Mouse (Mus musculus): ENCODE measurements around the gene Bola1. TPM values are rescaled to one million over a fixed set of nuclear protein-coding genes. Genes with fewer than 3 reads are reported as not detected.
"Not testable (repeated sequence)": the region's sequence is repeated elsewhere in the genome, so short reads cannot be mapped to it uniquely, and the experiment has no call there.

The Bola1 gene
- polyA plus RNA-seq, 1 experiment from 2014 or later = 65.2 TPM

DNA sequence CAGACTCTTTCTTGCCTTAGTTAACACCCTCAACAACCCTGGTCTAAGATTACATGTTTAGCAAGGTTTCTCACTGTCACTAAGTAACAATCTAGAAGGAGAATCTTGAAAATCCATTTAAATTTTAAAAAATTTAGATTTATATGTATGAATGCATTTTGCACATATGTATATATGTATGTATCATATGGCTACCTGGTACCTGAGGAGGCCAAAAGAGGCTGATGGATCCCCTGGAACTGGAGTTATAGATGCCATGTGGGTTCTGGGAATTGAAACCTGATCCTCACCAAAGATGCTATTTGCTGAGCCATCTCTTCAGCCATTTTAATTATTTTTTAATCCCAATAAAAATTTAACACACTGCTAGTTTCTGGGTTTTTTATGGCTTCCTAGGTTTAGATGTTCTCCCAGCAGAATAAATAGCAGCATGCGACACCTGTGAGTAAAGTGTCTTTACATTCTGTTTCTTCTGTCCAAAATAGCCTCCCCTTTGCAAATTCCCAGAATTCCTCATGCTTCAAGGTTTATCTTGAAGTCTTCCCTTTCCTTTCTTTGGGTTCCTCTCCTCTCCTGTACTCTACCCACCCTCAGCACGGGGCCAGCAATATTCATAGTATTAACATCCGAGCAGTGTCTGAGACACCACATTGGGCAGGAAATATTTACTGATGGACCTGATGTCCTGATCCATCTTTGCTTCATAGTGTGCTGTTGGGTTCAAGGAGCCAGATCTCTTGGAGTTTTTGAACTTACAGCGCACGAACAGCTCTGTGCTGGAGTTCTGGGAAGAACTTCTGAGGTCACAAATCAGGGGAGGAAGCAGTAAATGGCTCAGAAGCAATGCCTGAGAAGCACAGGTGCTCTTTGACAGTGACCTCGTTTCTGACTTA lies 28.9 kb upstream of the Bola1 start:
- H3K9me3 ChIP-seq (ENCODE audit: control insufficient read depth, low read length) = no peaks in the 10 kb centered on the region
- H3K27me3 ChIP-seq (replicated peaks; ENCODE audit: control insufficient read depth, insufficient read depth, low read length) = no peaks in the 10 kb centered on the region
- H3K4me1 ChIP-seq (ENCODE audit: control insufficient read depth, insufficient read depth, low read length) = peaks cover 23% of the 10 kb centered on the region
- peak overlapping the region; percentile 50 for H3K4me3 ChIP-seq (ENCODE audit: low read length)
- 0 out of 2 replicates have a peak overlapping the region, but pooled peaks have one; percentile 9 for H3K27ac ChIP-seq (ENCODE audit: low read length)
- 0 out of 2 replicates have a peak overlapping the region, but pooled peaks have one; percentile 37 for H3K9ac ChIP-seq (ENCODE audit: low read depth, low read length)
- WGBS = 34% methylated on average over 6 of the region's 6 CpGs
- H3K4me2 ChIP-seq (ENCODE audit: low read depth, low read length) = peak overlapping the region; percentile 56
- no peaks in the 10 kb centered on the region for H3K36me3 ChIP-seq (ENCODE audit: control insufficient read depth, insufficient read depth, low read length)
- ATAC-seq = no peak

DNA sequence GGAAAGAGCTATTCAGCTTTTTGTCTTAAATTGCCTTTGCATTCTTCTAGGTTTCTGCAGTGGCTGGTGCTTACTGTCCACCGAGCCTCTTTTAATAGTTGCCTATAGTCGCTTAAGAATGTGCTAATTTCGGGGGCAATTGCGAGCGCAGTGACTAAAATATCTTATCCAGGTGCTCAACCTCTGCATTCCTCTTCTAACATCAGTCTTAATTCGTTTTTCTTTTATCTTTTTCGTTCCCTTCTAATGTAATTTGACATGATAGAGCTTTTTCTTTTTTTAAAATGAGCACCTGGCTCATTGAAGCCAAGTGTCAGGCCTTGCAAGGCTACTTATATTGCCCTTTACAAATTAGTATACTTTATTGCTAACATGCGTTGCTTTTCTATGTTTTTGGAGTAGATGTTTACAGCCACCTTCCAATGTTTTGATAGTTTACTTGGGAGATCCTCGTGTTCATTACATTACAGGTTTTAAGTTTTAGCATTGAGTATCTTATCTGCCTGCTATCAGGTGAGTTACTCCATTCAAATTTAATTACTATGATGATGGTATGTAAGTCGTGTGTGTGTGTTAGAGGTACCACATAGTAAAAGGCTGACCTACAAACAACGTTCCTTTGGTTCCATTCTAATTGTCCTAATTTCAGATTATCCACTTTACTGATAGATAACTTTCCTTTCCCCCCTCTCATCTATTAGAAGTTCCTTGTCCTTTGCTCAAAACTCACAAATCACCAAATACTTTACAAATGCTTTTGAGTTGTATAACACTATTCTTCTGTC lies 28.0 kb upstream of the Bola1 start:
- no peaks in the 10 kb centered on the region for H3K9me3 ChIP-seq (ENCODE audit: control insufficient read depth, low read length)
- H3K36me3 ChIP-seq (ENCODE audit: control insufficient read depth, insufficient read depth, low read length) = no peaks in the 10 kb centered on the region
- peaks cover 23% of the 10 kb centered on the region for H3K4me1 ChIP-seq (ENCODE audit: control insufficient read depth, insufficient read depth, low read length)
- WGBS = 4% methylated on average over 11 of the region's 11 CpGs
- H3K4me2 ChIP-seq (ENCODE audit: low read depth, low read length) = peak overlapping the region; percentile 56
- H3K27me3 ChIP-seq (replicated peaks; ENCODE audit: control insufficient read depth, insufficient read depth, low read length) = no peaks in the 10 kb centered on the region
- peak overlapping the region; percentile 50 for H3K4me3 ChIP-seq (ENCODE audit: low read length)
- ATAC-seq = no peak
- H3K27ac ChIP-seq (ENCODE audit: low read length) = peak overlapping the region; percentile 50
- H3K9ac ChIP-seq (ENCODE audit: low read depth, low read length) = peak overlapping the region; percentile 62

DNA sequence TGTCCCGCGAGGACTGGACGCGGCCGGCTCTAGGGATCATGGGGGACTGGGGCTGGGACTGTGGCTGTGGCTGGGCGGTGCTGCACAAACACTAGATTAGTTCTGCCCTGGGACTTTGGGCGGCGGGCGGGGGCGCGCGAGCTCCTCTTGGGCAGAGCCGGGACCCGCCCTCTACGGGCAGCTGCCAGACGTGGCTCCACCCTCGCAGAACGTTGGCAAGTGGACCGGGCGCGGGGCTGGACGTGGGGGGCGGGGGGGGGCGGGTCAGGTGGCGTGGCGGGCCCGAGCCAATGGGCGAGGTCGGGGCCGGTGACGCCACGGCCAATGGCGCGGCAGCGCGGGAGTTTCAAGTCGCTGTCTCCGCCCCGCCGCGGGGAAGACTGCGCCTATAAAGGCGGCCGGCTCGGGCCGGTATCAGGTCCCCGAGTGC lies 26.9 kb upstream of the Bola1 start, which contains the start of gene Hist2h3c1:
Gene Hist2h3c1, plus strand, starts transcription at position 259 of the 430 bp plus-strand sequence.
- ATAC-seq = peak; percentile 92
- not testable (repeated sequence) for H3K36me3 ChIP-seq (ENCODE audit: control insufficient read depth, insufficient read depth, low read length); H3K9me3 ChIP-seq (ENCODE audit: control insufficient read depth, low read length); H3K27me3 ChIP-seq (replicated peaks; ENCODE audit: control insufficient read depth, insufficient read depth, low read length)
- peak within 1 kb of the TSS; percentile 50 for H3K4me3 ChIP-seq (ENCODE audit: low read length)
- H3K4me1 ChIP-seq (ENCODE audit: control insufficient read depth, insufficient read depth, low read length) = peaks cover 23% of the 10 kb centered on the region
- peak within 1 kb of the TSS; percentile 56 for H3K4me2 ChIP-seq (ENCODE audit: low read depth, low read length)
- peak within 1 kb of the TSS; percentile 50 for H3K27ac ChIP-seq (ENCODE audit: low read length)
- WGBS = 0% methylated on average over 6 of the region's 47 CpGs
- peak within 1 kb of the TSS; percentile 62 for H3K9ac ChIP-seq (ENCODE audit: low read depth, low read length)

DNA sequence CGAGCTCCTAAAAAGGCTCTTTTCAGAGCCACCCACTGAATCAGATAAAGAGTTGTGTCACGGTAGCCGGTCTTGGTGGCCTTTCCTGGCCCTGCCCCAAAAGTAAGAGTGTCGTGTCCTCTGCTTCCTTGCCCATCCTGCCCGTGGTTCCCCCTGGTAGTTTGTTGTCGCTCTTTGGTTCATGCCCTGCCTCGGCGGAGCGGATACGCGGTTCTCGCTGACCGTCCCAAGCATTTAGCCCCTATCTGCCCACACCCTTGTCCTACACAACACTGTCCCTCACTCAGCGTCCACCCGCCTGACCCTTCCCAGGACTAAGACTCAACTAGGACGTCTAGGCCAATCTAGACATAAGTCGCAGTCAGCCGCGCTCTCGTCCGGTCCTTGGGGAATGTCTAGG lies 26.5 kb upstream of the Bola1 start:
- not testable (repeated sequence) for H3K9ac ChIP-seq (ENCODE audit: low read depth, low read length); H3K4me2 ChIP-seq (ENCODE audit: low read depth, low read length); H3K27ac ChIP-seq (ENCODE audit: low read length); ATAC-seq; H3K27me3 ChIP-seq (replicated peaks; ENCODE audit: control insufficient read depth, insufficient read depth, low read length); H3K9me3 ChIP-seq (ENCODE audit: control insufficient read depth, low read length); H3K36me3 ChIP-seq (ENCODE audit: control insufficient read depth, insufficient read depth, low read length)
- WGBS = 1% methylated on average over 10 of the region's 21 CpGs
- Histone ChIP-seq H3K4me3 (ENCODE audit: low read length) (peak overlapping the region; percentile 38), H3K4me1 (ENCODE audit: control insufficient read depth, insufficient read depth, low read length) (peaks cover 23% of the 10 kb centered on the region)

DNA sequence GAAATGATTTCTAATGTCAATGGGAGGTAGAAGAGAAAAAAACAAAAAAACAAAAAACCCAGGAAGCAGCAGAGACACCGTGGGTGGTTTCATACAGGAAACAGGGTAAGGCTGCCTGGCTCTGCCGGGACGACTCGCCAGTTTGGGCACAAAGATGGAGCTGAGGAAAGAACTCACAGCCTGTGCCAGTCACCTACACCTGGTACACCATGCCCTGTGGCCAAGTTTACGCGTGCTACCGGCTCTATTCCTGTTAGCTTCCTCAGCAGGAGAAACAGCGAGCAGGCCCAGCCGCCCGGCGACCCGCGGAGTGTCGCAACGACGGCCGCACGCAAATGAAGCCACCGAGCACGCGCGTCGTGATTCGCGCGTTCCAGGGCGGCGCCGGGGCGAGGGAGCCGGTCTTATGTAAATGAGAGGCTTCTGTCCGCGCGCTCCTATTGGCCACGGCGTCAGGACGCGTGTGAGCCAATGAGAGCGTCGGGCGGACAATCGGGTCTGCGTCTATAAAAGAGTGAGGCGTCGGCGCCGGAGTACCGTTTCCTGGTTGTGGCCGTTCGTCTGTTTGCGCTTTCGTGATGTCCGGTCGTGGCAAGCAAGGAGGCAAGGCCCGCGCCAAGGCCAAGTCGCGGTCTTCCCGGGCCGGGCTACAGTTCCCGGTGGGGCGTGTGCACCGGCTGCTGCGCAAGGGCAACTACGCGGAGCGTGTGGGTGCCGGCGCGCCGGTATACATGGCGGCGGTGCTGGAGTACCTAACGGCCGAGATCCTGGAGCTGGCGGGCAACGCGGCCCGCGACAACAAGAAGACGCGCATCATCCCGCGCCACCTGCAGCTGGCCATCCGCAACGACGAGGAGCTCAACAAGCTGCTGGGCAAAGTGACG lies 25.7 kb upstream of the Bola1 start, which contains the start of gene Hist2h2aa1:
Gene Hist2h2aa1, plus strand, starts transcription at position 495 of the 884 bp plus-strand sequence.
- H3K4me2 ChIP-seq (ENCODE audit: low read depth, low read length) = peak within 1 kb of the TSS; percentile 40
- H3K9ac ChIP-seq (ENCODE audit: low read depth, low read length) = peak within 1 kb of the TSS; percentile 65
- H3K4me1 ChIP-seq (ENCODE audit: control insufficient read depth, insufficient read depth, low read length) = peaks cover 23% of the 10 kb centered on the region
- peak within 1 kb of the TSS; percentile 84 for H3K27ac ChIP-seq (ENCODE audit: low read length)
- not testable (repeated sequence) for H3K36me3 ChIP-seq (ENCODE audit: control insufficient read depth, insufficient read depth, low read length); H3K9me3 ChIP-seq (ENCODE audit: control insufficient read depth, low read length); H3K27me3 ChIP-seq (replicated peaks; ENCODE audit: control insufficient read depth, insufficient read depth, low read length)
- 0% methylated on average over 29 of the region's 88 CpGs for WGBS
- peak; percentile 85 for ATAC-seq
- H3K4me3 ChIP-seq (ENCODE audit: low read length) = peak within 1 kb of the TSS; percentile 41

DNA sequence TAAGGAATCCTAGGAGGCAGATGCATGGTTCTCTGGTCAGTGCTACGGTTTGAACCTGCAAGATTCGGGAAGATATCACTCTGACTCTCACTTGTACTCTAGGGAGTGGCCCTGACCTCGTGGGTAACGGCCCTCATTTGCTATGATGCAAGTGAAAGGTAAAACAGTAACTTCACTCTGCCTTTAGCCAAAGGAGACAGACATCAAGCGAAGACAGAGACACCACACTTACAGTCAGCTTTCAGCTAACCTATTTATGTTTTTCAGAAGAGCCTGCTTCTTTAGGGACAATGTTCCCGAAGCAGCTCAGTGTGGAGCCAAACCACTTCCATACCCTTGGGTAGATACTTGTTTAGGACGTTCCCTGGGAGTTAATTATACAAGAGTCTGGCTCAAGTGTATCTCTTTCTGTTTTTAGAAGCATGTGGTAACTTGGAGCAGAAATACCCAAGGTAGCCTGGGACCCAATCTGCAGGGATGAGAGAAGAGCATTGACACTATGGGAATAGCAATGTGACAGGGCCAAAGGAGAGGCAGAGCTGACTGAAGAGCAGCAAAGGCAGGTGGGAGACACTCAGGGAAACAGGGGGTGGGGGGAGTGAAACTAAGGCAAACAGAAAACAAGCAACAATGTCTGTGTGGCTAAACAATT lies 24.5 kb upstream of the Bola1 start:
- Histone ChIP-seq H3K9me3 (ENCODE audit: control insufficient read depth, low read length) (no peaks in the 10 kb centered on the region), H3K4me2 (ENCODE audit: low read depth, low read length) (peak overlapping the region; percentile 40), H3K4me1 (ENCODE audit: control insufficient read depth, insufficient read depth, low read length) (peaks cover 21% of the 10 kb centered on the region), H3K9ac (ENCODE audit: low read depth, low read length) (peak overlapping the region; percentile 65; the same call in 1 of the 2 replicates), H3K27ac (ENCODE audit: low read length) (peak overlapping the region; percentile 84), H3K36me3 (ENCODE audit: control insufficient read depth, insufficient read depth, low read length) (no peaks in the 10 kb centered on the region), H3K27me3 (replicated peaks; ENCODE audit: control insufficient read depth, insufficient read depth, low read length) (no peaks in the 10 kb centered on the region), H3K4me3 (ENCODE audit: low read length) (no peak overlapping the region)
- WGBS = 68% methylated on average over 7 of the region's 7 CpGs
- no peak for ATAC-seq

DNA sequence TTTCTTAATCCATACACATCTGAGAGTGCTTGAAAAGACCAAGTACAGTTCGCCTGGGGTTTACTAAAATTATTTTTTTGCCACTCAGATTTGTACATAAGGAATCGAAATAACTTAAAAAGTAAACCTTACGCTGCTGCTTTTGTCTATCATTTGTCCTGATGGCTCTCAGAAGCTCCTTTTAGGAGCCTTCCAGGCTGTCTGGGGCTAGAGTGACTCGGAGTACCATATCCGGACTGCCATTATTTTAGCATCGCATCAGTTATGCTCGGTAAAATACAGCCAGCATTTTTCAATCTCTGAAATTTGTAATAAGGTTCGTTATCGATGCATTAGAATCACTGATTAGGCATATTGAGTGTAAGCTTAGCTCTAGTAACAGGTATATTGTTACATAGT lies 21.3 kb upstream of the Bola1 start:
- peak overlapping the region; percentile 59 for H3K9ac ChIP-seq (ENCODE audit: low read depth, low read length)
- H3K4me2 ChIP-seq (ENCODE audit: low read depth, low read length) = peak overlapping the region; percentile 43
- H3K4me1 ChIP-seq (ENCODE audit: control insufficient read depth, insufficient read depth, low read length) = peaks cover 21% of the 10 kb centered on the region
- WGBS = 78% methylated on average over 9 of the region's 9 CpGs
- H3K27me3 ChIP-seq (replicated peaks; ENCODE audit: control insufficient read depth, insufficient read depth, low read length) = no peaks in the 10 kb centered on the region
- no peaks in the 10 kb centered on the region for H3K9me3 ChIP-seq (ENCODE audit: control insufficient read depth, low read length)
- H3K4me3 ChIP-seq (ENCODE audit: low read length) = no peak overlapping the region; the same call in 1 of the 2 replicates
- peak overlapping the region; percentile 84 for H3K27ac ChIP-seq (ENCODE audit: low read length)
- ATAC-seq = no peak
- H3K36me3 ChIP-seq (ENCODE audit: control insufficient read depth, insufficient read depth, low read length) = no peaks in the 10 kb centered on the region

DNA sequence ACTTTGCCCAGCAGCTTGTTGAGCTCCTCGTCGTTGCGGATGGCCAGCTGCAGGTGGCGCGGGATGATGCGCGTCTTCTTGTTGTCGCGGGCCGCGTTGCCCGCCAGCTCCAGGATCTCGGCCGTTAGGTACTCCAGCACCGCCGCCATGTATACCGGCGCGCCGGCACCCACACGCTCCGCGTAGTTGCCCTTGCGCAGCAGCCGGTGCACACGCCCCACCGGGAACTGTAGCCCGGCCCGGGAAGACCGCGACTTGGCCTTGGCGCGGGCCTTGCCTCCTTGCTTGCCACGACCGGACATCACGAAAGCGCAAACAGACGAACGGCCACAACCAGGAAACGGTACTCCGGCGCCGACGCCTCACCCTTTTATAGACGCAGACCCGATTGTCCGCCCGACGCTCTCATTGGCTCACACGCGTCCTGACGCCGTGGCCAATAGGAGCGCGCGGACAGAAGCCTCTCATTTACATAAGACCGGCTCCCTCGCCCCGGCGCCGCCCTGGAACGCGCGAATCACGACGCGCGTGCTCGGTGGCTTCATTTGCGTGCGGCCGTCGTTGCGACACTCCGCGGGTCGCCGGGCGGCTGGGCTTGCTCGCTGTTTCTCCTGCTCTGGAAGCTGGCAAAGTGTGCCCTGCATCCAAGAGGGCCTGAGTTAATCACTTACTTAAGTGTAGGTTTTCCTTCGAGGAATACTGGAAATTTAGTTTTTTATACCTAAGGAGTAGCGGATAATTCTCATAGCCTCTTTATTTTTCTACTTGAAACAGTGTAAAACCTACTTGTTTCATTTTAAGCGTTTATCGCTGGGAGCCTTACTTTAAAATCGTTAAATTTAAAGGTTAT lies 20.7 kb upstream of the Bola1 start, which contains the start of gene Hist2h2aa2:
Gene Hist2h2aa2, minus strand, starts transcription at position 328 of the 850 bp plus-strand sequence.
- H3K4me2 ChIP-seq (ENCODE audit: low read depth, low read length) = peak within 1 kb of the TSS; percentile 43
- peak within 1 kb of the TSS; percentile 59 for H3K9ac ChIP-seq (ENCODE audit: low read depth, low read length)
- ATAC-seq = peak; percentile 82
- peak within 1 kb of the TSS; percentile 31 for H3K4me3 ChIP-seq (ENCODE audit: low read length)
- H3K9me3 ChIP-seq (ENCODE audit: control insufficient read depth, low read length); H3K36me3 ChIP-seq (ENCODE audit: control insufficient read depth, insufficient read depth, low read length); H3K27me3 ChIP-seq (replicated peaks; ENCODE audit: control insufficient read depth, insufficient read depth, low read length): not testable (repeated sequence)
- 6% methylated on average over 18 of the region's 85 CpGs for WGBS
- peak within 1 kb of the TSS; percentile 84 for H3K27ac ChIP-seq (ENCODE audit: low read length)
- H3K4me1 ChIP-seq (ENCODE audit: control insufficient read depth, insufficient read depth, low read length) = peaks cover 21% of the 10 kb centered on the region
